Mouse (Mus musculus) ES-E14 (cell line): ENCODE data around the gene Chmp6.

ENCODE experiments used
- CHD2 ChIP-seq: IDR thresholded peaks from 2 replicates; pipeline ENCODE4 v1.6.1; 2014; ENCODE audit warnings: mild to moderate bottlenecking, low read depth, low read length, inconsistent platforms
- HCFC1 ChIP-seq: IDR thresholded peaks from 2 replicates; pipeline ENCODE4 v1.6.1; 2012; ENCODE audit warnings: low read length, inconsistent platforms, borderline replicate concordance; ENCODE audit not compliant: insufficient read depth
- MAFK ChIP-seq: IDR thresholded peaks from 2 replicates; pipeline ENCODE4 v1.6.1; 2014; ENCODE audit warnings: mild to moderate bottlenecking, low read depth, low read length, inconsistent platforms; ENCODE audit not compliant: insufficient read depth
- ZC3H11A ChIP-seq: IDR thresholded peaks from 2 replicates; pipeline ENCODE4 v1.6.1; 2012; ENCODE audit warnings: low read depth, mild to moderate bottlenecking, inconsistent platforms, low read length, borderline replicate concordance
- ZNF384 ChIP-seq: IDR thresholded peaks from 2 replicates; pipeline ENCODE4 v1.6.1; 2012; ENCODE audit warnings: low read depth, low read length, inconsistent platforms

- no peak for TF ChIP-seq ZC3H11A
- TF ChIP-seq HCFC1, result no peak
- no peak for TF ChIP-seq MAFK
- TF ChIP-seq CHD2, result no peak
- TF ChIP-seq ZNF384, result no peak
These were observed 1.1 kb downstream of the Chmp6 start for GRCm38 (mm10) chr11:119914381-119914780.
